Mouse (Mus musculus): ENCODE data around the gene Ntm.

Ntm gene

DNA sequence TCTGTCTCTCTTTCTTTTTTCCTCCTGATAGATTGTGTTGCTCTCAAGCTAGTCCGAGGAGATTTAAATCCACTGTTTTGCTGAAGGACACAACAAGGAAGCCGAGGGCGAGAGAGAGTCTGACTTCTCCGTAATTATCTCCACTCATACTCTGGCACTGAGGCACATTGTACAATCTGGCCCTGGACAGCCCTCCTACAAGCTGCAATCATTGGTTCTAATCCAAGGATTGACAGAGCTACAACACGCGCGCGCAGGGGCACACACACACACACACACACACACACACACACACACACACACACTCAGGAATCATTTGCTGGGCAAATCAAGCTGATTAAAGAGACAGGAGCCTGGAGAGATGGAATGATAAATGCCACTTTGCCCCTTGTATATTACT is at the start of gene Ntm:
TSS of gene Ntm (minus strand) at position 164 of the 400 bp plus-strand sequence.
- DNase-seq: peak; percentile 56

DNA sequence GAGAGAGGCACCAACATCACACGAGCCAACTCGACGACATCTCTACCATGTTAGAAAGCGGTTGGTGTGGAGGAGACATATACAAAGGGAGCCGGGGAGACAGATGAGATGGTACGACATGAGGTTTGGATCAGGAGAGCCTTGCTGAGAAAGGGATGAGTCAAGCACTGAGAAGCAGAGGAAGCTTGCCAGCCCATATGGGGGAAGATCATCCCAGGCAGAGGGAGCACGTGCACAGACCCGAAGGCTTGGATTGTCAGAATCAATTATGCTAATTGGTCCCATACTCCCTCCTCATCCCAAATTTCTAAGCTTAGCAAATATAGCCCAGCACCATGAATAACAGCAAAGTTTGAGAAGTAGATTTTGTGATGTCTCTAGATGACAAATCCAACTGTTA is 42.8 kb upstream of the Ntm start:
- peak; percentile 19 for DNase-seq

DNA sequence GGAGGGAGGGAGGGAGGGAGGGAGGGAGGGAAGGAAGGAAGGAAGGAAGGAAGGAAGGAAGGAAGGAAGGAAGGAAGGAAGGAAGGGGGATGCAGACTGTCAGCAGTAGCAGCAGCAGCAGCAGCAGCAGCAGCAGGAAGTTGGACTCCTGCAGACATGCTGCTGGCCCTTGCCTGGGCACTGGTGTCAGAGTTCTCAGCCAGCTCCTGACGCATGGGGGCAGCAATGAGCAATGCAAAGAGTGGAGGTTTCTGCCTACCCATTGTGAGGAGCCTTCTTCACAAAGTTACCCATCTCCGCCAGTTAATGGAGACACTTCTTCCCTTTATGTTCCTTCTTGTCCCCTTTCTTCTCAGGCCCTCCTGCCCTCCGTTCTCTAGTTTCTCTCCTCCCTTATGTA is 40.7 kb upstream of the Ntm start:
- peak; percentile 68 for DNase-seq

DNA sequence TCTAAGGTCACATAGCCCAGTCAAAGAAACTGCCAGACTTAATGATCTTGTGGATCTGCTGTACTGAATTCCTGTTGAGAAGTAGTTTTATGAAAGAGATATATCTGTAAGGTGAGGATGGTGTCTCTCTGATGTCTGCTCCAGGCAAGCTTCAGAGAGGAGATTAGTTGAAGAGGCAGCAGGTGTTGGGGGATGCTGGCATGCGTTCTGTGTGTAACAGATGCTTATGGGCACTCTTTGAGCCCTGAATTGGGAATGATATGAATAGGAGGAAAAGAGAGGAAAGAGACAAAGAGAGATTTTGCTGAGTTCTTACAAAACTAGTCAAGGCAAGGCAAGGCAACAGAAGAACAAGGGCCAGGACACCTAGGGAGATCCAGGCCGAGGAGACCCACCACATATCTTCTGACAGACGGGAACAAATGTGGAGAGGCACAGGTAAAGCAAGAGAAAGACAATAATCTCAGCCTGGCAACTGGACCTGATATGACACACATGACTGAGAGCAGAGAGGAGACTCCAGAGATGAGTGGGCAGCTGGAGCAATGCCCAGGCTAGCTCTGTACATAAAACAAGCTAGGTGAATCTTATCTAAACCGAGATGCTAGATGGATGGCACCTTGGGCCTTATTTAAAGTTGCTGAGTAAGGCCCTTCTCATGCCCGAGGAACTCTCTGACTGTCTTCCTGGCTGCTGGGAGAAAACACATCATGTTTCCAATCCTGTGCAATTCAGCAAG is 18.4 kb upstream of the Ntm start:
- no peak for DNase-seq

DNA sequence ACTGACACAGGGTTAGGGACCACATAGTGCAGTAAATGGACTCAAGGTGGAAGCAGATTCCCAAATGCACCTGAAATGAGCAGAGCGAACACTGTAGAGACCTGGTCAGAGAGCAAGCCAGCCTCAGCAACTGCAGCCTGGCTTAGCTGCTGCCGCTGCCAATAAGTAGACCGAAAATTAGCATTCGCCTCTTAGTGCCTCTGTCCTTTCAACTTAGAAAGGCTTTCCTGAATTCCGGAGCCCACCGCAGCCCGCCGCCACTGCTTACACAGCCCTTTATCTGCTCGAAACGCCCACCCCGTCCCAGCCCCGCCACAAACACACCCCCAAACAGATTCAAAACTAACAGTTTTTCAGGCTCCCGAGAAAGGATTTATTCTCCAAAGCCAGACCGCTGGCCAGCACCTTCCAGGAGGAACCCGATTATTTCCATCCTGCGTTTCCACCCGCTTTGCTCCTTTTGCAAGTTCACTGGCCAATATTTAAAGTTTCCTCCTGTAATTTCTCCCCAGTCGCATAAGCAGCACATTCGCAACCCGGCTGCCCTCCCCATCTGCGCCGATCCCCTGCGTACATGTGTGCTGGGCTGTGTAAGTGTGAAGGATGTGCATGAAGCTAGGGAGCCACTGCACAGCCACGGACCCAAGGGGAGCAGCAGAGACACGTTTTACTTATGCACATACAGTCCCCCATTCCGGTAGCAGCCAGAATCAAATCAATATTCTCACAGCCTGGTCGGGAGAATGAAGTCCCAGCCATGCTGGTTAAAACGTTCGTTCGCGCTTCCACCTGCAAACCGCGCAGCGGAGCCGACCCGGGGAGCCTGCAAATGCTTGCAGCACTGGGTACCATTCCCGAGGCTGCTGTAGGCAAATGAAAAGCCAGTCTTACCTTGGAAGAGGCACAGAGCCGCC is 730 bp downstream of the Ntm start:
- DNase-seq: peak; percentile 52

DNA sequence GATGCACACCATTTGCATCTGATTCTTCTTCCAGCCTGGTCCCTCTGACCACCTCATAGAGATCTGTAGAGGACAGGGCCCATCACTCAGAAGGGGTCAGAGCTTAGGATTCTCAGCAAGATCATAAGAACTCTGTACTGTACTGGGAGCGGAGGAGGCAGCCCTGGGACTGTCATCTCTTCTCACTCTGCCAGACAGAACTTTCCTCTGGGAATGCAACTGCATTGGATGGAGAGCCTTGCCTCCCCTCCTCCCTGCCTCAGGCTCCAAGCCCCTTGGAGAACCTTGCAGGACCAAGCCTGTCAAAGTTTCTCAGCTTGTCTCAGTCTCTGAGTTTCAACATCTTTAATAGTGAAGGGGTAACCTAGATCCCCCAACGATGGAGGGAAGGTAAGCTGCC is 1.4 kb downstream of the Ntm start:
- no peak for DNase-seq

DNA sequence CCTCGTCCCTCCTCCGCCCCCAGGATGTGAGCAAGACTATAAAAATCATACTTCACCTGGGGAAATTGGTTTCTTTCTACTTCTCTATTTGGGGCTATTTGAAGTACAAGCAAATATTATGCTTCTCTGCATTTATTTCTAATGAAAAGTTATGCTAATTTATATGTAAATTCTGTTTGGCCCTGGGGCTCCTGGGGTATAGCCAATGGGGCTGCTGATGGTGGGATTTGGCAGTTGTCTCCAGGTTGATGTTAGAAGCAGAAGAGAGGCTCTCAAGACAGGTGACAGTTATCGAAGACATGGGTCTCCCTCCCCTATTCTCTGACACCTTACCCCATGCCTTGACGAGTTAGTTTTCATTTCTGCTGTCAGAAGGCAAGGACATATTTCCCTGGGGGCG is 2.2 kb downstream of the Ntm start:
- no peak for DNase-seq

DNA sequence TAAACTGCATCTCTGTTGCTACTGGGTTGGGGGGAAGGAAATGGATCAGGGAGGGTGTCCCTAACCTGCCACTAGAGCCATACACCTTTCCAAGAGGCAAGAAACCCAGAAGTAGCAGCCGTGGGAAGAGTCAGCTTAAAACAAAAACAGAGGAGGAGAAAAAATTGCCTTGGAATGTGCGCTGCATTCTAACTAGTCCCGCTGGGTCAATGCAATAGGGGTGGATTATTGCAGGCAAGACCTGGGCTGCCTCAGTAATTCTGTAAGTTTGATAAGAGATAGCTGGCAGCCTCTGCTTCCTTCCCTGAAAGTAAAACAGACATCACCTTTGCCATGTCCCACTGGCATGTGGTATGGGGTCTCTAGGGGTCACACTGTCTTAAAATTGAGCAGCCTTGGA is 2.7 kb downstream of the Ntm start:
- no peak for DNase-seq

DNA sequence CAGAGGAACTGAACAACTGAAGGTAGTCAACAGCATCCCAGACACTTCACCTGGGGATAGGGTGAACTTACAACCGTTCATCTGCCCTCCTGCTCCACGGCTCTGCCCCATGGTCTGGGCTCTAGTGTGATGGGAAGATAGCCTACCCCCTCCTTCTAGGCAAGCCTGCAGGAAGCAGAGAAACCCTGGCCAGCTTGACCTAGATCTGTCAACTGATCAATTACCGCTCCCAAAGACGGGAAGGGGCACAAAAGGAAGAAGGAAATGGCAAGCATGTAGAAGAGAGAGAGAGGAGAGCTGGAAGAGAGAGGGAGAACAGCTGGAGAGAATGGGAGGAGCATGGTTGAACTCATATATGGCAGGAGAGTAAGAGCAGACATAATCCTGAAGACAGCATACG is 6.0 kb downstream of the Ntm start:
- DNase-seq: no peak

DNA sequence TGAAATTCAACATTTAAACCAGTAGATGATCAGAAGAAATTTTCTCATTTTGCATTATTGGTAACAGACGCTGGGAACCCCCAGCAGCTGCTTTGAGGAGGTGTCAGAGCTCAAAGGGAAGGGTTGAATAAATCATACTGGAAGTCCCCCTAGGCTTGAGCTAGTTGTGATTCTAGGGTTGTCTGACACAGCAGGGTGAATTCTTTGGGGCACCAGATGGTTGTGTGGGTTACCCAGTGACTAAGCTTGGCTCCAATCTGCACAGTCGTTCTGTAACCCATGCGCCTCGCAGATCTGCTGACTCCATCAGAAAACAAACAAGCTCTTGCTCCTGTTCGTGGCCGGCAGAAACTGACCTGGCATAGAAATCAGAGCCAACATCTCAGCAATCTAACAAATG is 8.9 kb downstream of the Ntm start:
- no peak for DNase-seq

DNA sequence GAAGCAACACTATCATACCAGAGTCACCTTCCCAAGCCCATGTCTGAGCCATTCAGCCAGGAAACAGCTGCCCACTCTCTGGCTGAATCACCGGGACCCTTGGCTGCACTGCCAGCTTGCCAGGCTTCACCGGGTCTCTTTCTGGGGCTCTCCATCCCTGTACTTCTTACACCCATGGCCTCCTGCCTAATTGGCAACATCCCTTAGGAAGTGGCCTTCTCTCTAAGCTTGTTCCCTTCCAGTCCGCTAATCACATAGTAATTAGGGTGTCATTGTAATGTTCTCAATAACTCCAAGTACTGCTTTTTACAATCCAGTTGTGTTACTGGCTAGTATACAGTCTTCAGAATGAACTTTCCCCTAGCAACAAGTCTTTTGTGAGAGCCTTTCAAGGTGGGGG is 13.9 kb downstream of the Ntm start:
- DNase-seq: no peak

DNA sequence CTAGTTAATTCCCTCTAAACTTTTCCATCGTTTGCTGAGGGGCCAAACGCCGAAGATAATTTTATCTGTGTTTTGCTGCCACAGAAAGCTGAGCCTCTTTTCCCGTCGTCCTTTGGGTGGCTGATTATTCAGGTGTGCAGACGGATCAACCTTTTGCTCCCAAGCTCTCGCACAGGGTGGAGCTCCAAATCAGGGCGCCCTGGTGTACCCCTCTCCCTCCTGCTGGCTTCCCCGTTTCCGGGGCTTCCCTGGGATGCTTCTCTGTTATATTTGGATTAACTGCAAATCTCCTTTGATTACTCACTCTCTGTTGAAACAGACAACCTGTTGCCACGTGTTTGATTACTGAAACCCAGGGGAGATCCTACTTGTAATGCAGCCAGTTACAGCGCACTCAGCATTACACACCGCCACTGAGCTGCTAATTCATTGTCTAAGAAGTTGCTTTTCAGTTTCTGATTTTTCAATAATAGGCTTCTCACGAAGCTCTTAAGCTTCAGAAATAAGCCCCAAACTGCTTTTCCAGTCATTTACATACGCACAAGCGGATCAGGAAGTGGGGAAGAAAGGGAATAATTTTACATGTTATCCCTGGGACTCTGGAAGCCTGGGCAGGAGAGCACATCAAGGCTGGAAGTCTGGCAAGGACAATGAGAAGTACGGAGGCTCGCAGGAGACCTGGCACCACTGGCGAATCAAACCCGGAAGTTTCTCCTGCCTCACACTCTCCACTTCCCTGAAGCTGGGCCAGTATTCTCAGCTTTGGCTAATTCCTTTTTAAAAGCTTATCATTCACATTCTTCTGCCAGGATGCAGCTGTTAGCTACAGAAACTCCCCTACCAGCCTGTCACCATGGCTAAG is 19.5 kb downstream of the Ntm start:
- no peak for DNase-seq

DNA sequence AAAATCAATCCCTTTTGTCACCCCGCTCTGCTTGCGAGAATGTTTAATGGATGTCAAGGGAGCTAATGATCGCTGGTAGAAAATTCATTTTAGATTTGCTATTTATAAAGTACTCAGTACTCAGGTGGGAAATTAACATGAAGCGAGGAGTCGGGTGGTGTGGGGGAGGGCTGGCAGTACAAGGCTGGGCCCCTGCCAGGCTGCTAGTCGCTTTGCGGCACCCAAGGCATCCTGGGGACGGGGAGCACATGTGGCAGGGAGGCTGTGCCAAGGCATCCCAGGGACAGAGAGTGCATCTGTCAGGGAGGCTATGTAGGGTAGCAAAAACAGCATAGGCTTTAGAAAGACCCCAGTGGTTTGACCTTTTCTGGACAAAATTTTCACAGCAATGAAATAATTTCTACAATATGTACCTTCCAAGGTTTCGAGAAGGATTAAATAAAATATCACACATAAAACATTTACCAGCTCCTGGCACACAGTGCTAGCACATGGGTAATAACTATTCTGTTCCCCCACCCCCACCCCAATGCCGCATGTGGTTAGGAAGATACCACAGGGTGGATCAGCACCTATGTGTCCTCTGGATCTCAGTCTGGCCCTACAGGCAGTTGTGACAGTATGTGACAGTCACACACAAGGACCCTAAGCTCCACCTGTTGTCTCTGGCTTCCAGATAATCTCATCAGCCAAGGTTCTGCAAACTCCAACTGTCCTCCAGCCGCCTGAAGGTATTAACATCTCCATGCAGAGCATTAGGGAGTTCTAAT is 20.6 kb downstream of the Ntm start:
- peak; percentile 50 for DNase-seq

DNA sequence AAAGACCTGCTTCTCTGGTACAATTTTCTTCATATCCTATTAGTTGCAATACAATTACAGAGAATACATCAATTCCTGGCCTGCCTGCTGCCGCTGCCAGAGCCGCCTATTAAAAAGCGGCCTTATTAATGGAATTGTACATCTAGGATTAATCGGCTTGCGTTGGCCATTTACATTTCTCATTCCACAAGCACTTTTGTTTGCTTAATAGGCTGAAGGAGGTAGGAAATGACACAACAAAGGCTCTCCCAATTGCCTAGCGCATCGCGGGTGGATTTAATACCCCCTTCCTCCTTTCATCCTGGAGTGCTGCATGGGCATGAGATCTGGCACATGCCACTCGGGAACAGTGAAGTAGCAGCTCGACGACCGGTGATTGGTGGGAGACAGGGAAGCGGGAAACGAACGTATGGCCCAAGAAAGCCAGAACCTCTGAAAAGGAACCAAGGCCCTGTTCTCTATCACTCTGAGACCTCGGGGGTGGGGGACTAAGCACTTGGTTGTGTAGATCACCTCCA is 23.4 kb downstream of the Ntm start:
- DNase-seq: no peak

DNA sequence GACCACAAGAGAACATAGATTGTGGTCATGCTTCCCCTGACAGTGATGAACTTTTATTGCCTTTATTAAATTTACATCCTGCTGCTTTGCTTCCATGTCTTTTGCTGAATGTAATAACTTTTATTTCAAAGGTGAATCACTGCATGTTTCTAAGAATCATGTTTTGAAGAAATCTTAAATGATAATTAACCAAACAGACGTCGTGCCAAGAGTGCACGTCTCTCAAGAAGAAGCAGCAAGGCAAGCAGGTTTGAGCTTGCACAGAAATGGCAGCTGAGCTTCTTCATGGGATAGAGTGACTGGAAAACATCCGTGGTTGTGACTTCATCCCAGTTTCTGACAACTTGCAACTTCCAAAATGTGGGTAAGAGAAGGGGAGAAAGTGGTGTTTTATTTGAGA is 34.1 kb downstream of the Ntm start:
- DNase-seq: no peak

DNA sequence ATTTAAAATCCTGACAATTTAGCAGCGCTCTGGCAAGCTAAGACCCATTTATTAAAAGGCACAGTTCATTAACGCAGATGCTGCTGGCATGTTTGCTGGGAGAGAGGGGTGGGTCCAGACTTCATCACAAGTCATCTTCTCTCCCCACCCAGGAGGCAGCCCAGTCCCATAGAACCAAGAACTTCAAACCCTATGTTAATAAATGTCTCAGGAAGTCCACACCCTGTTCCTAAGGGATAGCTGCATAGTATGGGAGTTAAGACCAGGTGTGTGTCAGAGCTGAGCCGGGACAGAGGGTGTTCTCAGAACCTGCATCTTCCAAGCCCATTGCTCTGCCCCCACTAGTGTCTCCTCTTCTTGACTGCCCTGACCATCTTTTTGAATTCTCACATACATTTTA is 37.6 kb downstream of the Ntm start:
- DNase-seq: no peak

DNA sequence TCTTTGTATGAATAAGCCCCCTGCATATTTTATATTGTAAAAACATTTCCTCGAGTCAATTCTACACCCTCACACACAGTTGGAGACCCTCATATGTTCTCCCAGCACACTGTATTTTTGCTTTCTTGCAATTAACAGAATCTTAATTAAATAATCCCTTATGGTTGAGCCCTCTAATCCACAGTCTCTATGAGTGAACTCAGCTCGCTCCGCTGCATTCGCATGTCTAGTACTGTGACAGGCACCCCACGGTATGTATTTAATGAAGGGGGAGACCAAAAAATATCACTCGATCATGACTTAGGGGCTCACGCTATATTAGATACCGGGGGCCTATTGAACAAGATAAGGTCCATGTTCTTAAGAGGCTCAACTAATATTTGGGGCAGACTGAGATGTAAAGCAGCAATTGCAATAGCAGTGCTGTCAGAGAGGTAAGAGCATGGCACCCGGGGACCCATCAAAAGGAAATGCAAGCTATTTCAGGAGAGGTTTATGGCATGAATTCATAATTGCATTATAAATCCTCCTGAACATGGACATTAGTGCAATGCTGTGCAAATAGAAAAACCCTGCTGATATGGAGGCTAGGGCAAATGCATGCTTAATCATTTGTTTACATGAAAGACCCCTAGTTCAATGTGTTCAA is 64.4 kb downstream of the Ntm start:
- DNase-seq: no peak

DNA sequence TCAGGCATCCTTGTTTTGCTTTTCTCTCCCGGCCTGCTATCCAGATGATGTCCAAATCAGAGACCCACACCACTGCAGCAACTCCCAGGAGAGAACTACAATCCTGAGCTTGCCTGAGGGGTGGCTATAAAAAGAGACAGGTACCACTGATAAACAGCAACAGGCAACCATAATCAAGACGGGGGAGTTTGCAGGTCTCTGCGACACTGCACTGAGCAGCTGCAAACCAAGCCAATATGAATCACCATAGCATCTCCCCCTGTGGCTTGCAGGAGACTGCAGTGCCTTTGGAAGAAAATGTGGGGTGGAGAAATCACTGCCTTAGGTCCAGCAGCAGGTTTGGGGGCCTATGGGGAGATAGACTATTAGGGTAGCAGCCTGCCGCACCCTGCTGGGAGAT is 65.5 kb downstream of the Ntm start:
- no peak for DNase-seq

DNA sequence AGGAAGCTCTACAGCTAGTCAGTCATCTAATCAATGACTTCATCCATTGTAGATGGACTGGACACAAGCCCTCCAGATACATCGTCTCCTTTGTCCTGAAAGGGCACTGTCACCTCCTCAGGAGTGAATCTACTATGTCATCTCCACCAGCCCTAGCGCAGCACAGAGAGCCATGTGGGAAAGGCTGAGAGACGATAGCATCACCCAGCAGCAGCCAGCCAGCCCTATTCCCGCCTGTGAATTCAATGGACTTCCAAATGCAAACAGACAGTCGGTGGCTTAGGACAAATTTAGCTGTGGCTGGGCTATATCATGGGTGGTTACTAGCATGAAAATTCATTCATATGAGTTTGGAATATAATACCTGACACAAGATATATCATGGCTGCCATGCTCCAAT is 70.1 kb downstream of the Ntm start:
- DNase-seq: no peak

DNA sequence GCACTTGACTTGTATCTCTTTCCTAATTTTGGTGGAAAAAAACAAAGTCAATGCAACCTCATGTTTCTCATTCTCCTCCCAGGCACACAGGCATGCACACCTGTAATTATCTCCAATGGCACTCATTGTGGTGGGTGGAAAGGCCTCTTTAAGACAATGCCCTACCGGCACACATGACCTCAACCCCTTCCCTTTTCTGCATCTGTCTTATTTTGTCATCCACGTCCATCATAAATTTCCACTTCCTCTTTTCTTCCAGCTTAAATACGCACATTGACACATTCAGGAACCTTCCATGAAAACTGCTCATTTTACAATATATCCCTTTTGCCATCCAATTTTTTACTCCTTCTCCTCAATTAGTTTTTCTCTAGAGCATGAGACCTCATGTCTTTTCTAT is 74.2 kb downstream of the Ntm start:
- DNase-seq: no peak

DNA sequence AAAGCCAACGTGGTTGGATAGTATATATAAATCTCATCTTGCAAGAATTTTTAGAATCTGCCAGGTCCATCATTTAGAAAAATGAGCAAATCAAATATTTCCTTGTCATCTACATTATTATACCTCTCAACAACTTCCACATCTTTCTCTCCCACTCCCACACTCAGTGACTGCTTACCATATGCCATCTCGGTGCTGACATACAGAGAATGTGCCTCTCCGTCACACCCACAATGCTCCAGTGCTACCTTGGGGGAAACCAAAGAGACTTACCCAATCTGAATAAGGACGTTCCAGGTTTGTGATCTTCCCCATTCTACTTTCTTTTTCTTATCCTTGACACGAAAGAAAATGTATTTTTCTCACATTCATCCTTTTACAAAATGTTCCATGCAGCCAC is 75.0 kb downstream of the Ntm start:
- DNase-seq: no peak

DNA sequence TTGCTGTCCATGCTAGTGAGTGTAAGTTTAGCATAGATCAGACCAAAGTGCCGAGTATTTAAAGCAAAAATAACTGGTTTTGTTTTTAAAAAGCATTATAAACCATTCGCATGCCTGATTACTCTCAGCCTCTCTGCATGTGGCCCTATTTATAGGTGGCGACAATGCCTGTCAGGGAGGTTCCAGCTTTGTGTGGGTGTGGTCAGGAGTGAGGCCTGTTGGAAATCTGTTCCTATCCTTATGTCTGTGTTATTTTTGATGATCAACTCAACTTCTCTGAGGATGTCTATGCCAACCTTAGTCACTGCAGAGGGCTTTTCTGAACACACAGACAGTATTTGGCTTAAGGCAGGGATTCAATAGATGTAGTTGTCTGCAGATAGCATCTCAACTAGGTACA is 78.9 kb downstream of the Ntm start:
- DNase-seq: no peak

Data from right cerebral cortex, postnatal 4 days (tissue).